Mouse (Mus musculus): Measurements from ENCODE around the gene Zmym2.

Zmym2 gene

GRCm38 (mm10) chr14:56935481-56935880 is 49.0 kb downstream of the Zmym2 start:
- no peak for DNase-seq

- DNase-seq, result no peak
Observed at GRCm38 (mm10) chr14:56939903-56940302, 53.5 kb downstream of the Zmym2 start.

GRCm38 (mm10) chr14:56952928-56953327 is 66.5 kb downstream of the Zmym2 start:
- no peak for DNase-seq

DNA sequence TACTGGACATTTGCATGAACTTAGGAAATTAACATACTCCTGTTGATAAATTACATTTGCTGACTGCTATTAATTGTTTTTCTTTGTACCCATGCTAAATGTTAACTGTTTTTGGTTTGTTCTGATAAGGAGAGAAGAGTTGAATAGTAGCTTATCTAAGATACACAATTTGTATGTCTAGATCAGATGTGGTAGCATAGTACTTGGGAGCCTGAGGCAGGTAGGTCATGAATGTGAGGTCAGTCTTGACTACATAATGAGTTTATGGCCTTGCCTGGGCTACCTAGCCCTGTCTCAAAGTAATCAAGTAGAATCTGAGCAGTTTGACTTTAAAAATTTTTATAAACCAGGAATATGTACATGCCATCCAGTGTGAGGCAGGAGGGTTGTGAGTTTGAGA is 67.9 kb downstream of the Zmym2 start:
- no peak for DNase-seq

GRCm38 (mm10) chr14:56963969-56964734 is 77.7 kb downstream of the Zmym2 start:
- peak; percentile 12 to 40 for DNase-seq

- DNase-seq, result no peak
Observed at GRCm38 (mm10) chr14:56969653-56970052, 83.2 kb downstream of the Zmym2 start.

GRCm38 (mm10) chr14:56970160-56970559 is 83.7 kb downstream of the Zmym2 start:
- DNase-seq, result no peak

DNA sequence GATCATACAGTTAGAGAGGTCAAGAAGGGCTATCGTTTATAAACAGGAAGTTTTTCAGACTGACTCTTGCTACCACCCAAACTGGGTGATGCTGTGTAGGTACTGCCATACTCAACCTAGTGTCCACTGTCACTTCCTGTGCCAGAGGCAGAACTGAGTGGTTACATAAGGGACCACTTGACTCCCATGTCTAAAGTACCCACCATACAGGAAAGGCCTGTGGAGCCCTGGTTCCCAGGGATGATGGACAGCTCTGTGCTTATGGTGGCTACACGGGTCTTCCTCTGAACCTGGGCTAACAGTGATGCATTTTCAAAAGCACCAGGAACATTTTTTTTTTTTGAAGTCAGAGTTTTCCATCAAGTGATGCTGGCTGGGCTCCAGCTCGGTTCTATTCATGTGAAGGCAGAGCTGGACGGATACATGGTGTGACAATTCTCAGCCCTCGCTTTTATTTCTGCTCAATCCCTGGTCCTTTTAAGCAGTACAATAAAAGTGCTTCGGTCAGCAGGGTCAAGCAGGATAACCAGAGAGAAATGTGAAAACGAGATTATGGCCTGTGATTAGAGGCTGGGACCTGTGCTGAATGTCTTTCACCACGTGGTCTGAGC is 91.7 kb downstream of the Zmym2 start:
- DNase-seq, result no peak

GRCm38 (mm10) chr14:56988621-56989020 is 102.2 kb downstream of the Zmym2 start:
- DNase-seq, result no peak

Measured in kidney, postnatal 36 days (tissue).